Mouse (Mus musculus) R1 (cell line): ENCODE results near the gene Tmem151b.

Experiments
- DNase-seq: peaks from one replicate; pipeline ENCODE4 v3.0.0-alpha.2; 2018; ENCODE audit warnings: low read depth, low spot score

The Tmem151b gene

DNA sequence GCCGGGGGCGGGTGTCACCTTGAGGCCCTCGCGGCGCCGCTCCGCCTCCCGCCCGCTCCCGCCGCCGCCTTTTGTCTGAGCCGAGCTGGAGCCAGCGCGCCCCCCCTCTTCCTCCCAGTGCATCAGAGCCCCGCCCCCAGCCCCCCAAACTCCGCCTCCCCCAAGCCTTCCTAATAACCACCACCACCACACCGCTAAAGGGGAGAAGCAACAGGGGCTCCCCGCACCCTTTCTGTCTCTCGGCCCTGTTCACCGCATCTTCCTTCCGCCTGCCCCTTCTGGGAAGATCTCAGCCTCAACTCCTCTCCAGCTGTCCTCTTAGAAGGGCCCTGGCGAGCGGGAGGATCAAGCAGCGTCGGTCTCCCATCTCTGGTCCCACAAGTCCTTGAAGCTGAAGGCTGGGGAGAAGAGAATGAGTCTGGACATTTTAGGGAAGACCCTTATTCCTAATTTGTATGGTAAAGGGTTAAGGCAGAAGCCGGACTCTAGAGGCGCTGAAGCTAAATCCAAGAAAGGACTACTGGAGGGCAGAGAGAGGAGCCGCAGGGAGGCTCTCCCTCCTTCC, at the start of gene Tmem151b:
Gene Tmem151b (minus strand): TSS at position 61 of the 565 bp plus-strand sequence.
- peak; percentile 49 for DNase-seq

DNA sequence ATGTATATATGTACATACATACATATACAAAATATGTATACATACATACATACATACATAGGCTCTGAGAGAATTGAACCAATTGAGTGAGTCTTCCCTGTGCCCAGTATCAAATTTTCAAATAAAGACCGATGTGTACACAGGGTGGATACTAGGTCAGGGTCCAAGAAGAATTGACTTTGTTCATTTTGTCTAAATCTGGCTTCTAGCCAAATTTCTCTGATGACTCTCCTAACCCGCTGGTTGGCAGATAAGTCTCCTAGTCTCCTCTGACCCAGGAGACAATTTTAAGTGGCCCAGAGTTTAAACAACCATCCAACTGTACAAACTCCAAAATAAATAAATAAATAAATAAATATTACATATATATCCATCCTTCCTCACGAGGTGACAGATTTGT, 49.4 kb upstream of the Tmem151b start:
- DNase-seq: no peak

DNA sequence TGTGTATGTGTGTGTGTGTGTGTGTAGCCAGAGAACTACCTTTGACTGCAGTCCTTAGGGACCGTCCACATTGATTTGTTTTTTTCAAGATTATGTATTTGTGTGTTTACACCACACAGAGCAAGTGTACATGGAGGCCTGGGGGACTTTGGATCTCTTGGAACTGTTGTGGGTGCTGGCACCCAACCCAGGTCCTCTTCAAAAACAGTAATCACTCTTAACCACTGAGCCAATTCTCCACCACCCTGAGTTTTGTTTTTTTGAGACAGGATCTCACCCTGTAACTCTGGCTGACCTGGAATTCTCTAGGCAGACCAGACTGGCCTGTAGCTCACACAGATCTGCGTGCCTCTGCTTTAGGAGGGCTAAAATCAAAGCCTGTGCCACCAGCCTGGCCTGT, 48.9 kb upstream of the Tmem151b start:
- DNase-seq: no peak

DNA sequence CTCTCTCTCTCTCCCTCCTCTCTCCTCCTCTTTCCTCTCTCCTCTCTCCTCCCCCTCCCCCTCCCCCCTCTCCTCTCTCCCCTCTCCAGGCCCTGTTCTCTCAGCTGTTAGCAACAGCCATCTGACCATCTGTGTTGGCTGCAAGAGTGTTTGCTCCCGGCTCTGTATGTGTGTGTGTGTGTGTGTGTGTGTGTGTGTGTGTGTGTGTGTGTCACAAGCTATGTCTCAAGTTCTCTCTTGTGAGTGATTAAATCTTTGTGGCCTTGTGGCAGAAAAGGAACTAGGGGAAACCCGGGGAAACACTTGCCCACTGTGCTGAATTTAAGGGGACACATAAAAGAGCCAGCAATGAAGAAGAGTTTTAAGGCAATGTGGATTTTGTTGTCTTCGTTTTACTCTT, 48.3 kb upstream of the Tmem151b start:
- no peak for DNase-seq

DNA sequence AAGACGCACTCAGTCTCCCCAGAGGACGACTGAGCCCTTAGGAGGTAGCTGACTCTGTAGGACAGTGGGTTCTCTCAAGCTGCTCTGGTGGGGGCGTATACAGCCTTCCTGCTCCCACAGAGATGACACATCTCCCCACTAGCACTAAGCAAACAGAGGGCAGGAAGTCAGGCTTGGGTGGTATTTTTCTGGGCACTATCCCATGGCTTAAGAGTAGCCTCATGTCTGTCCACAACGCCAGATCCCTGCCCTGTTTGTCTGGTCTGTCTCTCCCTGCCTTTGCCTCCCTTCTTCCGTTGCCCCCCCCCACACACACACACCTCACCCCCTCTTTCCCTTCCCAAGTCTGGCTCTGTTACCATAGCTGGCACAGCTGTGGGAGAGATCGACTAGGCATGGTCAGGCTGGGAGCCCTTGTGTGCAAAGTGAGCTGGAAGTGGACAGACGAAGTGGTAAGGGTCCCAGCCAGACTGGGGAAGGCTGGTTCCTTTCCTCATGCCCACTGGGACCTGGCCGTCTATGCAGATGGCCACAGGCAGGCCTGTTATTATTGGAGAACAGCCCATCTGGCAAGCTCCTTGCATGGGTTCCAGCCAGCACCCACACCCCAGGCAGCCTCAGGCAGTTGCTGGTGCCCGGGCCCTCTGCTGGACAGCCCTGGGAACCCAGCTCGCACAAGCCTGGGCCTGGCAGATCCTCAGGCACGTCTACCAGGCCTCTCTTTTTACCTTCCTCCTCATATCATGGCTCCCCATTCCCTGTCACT, 47.3 kb upstream of the Tmem151b start:
- no peak for DNase-seq

DNA sequence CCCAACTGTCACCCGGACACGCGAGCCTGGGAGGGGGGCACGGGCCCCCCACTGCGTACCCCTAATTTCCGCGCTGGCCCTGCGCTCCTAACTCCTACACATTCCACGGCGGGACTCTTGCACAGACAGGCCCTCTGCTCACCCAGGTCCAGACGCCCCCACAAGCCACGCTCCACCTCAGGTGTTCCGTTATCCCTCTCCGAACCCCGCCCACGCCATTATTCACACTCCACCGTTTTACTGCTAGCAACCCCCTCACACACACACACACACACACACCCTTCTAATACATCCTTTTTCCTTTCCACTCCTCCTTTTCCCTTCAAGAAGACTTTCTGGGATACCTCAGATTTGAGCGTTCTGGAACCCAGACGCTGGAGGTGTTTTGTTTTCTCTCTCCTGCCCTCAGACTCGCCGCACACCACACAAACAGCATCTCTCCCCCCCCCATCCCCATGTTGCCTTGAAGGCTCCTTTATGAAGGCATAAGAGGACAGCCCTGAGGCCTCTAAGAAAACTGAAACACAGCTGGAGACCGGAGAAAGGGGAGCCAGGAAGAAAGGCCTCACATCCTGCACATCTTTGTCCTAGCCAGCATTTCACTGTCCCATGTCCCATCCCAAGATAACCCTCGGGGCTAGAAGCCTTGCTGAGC, 46.4 kb upstream of the Tmem151b start:
- DNase-seq: peak; percentile 79

DNA sequence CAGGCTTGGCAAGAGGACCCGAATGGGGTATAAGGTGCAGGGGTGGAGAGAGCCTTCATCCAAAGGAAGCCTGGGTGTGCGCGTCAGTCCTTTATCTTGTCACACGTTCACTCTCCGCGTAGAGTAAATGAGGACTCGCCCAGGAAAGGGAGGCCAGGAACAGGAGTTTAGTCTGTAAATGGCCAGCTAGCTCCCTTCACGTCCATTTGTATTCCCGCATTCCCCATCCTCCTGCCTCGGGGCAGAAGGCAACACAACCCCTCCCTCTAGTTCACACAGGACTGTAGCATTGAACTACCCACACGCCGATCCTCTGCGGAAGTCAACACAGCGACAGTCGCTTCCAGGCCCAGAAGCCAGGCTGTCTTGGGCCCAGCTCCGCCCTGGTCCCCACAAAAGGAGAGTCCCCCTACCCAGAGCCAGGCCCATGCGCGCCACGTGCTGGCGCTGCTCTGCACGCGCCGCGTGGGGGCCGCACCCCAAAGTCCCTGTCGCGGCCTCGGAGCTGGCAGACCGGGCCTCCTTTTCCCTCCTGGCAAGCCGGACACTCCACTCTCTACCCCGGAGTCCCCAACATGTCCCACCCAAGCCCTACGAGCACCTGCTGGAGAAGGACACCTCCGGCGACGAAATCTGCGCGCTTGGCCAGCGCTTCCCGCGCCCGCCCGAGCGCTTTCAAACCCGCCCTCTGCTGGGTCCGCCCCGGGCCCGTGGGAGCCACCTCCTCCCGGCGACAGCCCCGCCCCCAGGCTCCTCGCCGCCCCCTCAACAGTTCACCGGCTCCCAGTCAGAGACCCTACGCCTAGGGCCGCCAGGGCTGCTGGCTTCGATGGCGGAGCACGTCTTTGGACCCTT, 45.6 kb upstream of the Tmem151b start:
- DNase-seq: peak; percentile 89

DNA sequence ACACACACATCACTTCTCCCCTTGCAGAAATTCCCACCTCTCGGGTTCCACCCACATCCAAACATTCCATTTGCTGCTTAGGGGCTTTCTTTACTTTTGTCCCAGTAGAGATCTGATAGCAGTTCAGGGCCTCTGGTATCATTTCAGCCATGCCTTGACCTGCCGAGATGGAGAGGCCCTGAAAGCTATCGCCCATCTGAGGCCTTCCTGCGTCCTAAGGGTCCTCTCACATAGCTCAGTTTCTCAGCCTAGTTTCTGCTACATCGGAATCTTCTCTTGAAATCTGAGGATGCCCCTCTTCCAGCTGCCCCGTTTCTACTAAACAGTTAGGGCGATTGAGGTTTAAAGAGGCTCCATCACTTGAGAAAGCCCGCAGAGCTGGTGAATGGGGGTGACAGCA, 44.7 kb upstream of the Tmem151b start:
- no peak for DNase-seq

DNA sequence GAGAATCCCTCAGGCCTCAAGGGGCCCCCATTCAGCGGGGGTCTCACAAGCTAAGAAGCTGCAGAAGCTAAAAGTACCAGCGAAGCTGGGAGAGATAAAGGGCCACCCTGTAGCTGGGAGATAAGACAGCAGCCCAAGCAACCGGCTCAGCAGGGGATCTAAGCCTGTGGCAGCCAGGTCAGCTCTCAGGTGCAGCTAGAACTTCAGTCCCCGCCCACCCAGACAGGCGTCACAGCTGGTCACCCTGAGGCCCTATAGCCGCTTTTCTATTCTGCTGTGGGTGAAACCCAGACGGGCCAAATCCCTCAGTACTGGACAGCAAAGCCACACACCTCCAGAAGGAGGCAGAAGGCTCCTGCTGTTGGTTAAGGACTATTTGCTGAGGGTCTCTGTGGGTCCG, 44.0 kb upstream of the Tmem151b start:
- DNase-seq: no peak

DNA sequence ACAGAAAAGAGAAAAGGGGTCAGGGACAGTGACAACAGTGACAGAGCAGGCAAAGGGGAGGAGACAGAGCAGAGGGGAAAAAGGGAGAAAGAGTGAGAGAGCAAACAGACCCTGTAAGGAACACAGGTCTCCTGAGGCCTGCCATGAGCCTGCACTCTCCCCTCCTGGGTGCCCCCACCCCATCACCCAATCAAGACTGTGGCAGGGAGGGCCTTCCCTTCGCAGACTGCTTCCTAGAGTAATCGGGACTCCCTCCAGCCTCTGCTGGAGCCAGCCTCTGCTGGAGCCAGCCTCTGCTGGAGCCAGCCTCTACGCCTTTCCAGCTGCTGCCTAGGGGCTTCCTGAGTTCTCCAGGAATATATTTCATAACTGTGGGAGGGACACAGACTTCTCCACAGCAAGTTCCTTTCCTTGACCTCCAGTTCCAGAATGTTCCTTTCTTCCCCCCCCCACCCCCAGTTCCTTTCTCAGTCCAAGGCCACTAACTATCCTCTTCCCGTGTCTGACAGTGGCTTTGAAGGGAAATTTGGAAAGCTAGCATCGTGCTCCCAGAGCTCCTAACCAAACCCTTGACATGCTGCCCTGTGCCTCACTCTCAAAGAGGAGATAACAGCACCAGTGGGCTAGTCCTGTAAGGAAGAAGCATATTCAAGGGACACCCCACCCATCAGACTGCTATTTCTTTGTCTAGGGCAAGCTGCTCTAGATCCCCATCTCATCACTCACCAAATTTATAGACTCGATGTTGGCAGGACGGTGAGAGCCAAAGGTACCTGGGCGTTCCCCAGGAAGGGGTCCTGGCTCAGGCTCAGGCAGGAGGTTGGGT, 43.3 kb upstream of the Tmem151b start:
- DNase-seq: no peak

DNA sequence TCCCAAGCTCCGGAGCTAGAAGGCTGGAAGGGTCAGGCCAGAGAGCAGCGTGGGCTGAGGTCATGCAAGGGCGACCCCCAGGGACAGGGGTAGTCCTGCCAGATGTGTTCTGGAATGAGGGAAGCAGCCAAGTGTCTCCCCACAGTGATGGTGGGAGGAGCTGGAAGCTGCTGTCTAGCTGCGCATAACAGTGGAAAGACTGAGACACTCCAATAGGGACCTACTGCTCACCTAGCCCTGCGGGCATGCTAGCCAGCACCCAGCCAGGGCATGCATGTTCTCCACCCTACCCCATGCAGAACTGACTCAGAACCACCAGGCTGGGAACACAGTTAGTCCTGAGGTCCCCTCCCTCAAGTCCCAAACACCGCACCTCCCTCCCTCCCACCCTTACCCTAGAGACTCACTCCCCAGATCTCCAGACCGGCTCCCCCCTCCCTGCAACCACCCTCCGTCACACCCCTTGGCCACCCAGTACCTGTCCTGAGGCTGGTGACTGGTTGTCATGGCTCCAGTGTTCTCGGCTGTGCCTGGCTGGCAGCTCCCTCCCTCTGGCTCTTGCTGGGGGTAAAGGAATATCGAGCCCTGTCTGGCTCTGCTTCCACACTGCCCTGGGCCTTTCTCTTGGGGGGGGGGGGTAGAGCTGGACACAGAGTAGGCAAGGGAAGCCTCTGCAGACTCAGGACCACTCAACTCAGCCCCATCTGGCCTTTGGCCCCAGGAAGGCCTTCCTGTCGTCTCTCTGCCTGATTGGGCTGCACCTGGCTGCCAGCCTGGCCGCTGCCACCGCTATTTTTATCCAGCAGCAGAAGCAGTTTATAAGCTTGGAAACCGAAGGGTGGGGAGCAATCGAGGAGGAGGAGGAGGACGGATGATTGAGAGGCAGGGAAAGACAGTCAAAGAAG, 42.5 kb upstream of the Tmem151b start:
- DNase-seq: no peak

DNA sequence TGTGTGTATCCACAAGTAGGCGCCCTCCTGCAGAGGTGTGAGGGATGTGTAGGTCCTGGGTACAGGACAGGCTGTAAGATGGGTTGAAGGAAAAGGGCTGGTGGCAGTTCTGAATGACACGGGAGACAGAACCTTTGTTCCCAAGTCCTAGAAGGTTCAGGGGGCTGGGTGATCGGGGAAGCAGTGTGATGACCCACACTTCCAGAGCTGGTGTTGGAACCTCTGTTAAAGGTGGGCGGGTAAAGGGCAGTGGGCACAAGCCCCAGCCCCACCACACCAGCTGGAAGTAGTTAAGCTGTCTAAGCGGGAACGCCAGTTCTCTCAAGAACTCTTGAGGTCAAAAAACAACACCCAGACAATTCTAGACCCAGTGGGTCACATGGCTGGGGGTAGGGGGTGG, 40.9 kb upstream of the Tmem151b start:
- no peak for DNase-seq

DNA sequence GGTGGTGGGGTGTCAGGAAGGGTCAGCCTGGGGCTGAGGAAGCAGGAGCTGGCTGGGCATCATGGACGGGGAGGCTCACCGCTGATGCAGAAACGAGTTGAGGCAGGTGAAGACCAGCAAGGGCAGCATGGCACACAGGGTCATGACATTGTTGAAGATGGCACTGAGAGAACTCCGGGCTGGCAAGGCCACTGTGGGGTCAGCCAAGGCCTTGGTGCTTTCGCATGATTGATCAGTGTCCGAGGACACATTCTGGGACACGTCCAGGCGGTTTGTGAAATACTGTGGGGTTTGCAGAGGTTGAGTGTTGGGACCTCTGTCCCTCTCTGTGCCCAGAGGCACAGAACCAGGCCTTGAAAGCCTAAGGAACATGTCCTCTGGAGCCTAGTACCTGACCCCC, 40.4 kb upstream of the Tmem151b start:
- no peak for DNase-seq

DNA sequence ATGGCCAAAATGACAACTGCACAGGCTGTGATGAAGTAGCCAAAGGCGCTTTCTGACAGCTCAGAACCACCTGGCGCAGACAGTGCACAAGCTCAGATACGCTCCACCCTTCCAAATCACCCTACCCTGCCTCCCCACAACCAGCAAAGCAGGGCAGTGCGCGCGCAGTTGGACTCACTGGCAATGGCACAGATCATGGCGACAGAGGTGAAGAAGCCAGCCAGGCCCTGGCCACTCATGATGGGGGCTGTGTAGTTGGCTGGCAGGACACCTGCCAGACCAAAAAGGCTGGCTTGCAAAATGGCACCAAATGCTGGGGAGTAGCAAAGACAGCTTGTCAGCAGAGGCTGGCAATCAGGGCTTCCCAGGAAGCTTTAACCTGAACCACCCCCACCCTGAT, 39.8 kb upstream of the Tmem151b start:
- DNase-seq: no peak

DNA sequence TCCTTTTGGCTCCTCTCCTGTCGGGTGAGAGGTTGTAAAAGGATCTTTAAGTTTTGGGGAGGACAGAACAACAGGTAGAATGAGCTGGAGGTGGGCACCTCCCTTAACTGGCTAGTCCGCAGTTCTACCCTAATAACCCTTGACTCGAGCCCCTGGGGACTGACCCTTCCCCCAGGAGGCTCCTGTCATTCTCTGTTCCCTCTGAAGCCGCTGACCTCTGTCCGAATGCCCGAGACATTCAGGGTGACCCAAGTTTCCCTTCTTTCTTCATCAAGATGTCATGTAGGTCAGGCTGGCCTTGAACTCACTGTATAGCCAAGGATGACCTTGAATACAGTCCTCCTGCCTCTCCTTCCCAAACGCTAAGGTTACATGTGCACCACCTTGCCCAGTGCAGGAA, 38.9 kb upstream of the Tmem151b start:
- DNase-seq: no peak

DNA sequence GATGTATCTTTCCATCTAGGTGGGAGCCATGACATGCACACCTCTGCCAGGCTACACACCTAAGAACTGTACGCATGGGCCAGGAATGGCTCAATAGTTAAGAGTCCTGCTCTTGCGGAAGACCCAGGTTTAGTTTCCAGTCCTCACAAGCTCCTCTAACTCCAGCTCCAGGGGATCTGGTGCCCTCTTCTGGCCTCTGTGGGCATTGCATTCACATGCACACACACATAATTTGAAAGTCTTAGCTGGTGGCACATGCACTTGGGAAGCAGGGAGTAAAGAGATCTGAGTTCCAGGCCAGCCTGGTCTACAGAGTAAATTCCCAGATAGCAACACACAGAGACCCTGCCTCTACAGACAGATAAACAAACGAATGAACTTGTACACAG, 37.0 kb upstream of the Tmem151b start:
- DNase-seq: peak; percentile 93

DNA sequence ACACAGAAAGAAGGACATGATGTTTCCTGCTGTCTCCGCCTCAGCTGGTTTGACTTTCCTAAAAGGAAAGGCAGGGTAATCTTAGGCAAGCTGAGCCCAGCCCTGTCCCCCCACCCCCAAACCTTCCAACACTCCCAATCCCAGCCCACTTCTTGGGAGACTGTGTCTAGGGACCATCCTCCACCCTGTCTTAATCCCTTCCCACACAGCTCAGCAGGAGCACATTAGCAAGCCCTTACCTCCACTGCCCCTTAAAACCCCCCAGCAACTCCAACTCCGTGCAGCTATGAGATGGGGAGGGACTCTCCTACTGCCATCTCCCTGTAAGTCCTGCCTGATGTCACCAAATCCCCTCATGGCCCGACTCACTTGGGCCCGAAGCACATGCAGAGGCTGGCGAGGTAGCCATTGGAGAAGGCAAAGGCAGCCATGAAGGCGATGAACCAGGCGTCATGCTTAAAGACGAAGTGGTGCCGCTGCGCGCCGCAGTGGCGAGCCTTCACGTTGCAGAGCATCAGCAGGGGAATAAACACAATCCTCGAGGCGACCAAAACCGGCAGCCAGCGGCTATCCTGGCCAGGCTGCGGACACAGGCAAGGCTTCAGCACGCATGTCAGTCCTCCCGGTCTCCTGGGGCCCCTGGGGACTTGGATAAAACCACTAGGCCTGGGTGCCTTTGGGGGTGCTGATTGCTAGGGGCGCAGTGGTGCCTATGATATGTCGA, 36.4 kb upstream of the Tmem151b start:
- DNase-seq: peak; percentile 80

DNA sequence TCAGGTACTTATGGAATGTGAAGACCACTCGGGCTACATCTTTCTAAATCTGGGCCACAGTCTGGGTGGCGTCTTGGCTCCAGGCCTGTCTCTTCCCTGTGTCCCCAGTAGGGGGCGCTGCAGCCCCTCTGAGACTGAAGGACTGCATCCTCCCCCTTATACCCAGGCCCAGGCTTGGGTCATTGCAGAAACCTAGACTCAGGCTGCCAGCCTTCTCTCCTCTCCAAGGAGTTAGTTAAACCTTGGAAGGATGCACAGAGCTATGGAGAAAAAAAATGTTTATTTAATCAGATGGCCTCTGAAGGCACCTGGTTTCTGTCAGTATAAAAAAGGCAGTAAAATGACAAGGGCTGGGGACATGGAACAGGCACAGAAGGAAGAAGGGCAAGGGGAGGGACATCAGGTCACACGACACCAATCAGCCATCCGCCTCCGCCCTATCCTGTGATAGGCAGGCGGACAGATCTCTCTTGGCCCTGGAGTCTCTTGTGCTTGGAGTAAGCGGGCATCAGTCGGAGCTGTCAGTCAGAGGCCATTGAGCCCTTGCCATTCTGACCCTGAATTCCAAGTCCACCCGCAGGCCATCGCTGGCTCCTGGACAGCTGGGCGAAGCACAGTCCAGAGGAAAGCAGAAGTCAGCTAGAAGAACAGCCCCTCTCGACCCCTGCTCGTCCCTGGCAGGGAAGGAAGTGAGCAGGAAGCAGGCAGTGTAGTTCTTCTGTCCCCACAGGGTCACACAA, 35.6 kb upstream of the Tmem151b start:
- DNase-seq: peak; percentile 87
